Mouse (Mus musculus) heart, embryonic 16.5 days (tissue): ENCODE data around the gene Gm10577. TPM values are rescaled to one million over a fixed set of nuclear protein-coding genes. Genes with fewer than 3 reads are reported as not detected.
A peak's percentile ranks its signal among the peaks of the same experiment; 100 is the strongest.

Source experiments
- ATAC-seq: fragments of 200-750 bp; cut with Nextera tagmentation; replicated peaks from 2 replicates; pipeline ENCODE4 v1.8.0; 2017; ENCODE audit warnings: moderate number of reproducible peaks; ENCODE audit not compliant: insufficient read depth, low FRiP score; ENCODE audit errors: extremely low read depth
- H3K27ac ChIP-seq: fragments of 300-500 bp; sonication (generic); 2 replicates; pipeline ENCODE4 v1.5.1; 2014; ENCODE audit warnings: mild to moderate bottlenecking, low read length, control low read depth, moderate library complexity
- H3K27me3 ChIP-seq: fragments of 300-500 bp; sonication (generic); 2 replicates; pipeline ENCODE4 v1.6.1; 2014; ENCODE audit warnings: low read length, mixed read lengths; ENCODE audit not compliant: control insufficient read depth, insufficient read depth
- H3K36me3 ChIP-seq: fragments of 300-500 bp; sonication (generic); 2 replicates; pipeline ENCODE4 v1.6.1; 2014; ENCODE audit not compliant: control insufficient read depth, insufficient read depth
- H3K4me1 ChIP-seq: fragments of 300-500 bp; sonication (generic); 2 replicates; pipeline ENCODE4 v1.6.1; 2014; ENCODE audit warnings: low read length, mixed read lengths; ENCODE audit not compliant: control insufficient read depth, insufficient read depth
- H3K4me2 ChIP-seq: fragments of 300-500 bp; sonication (generic); 2 replicates; pipeline ENCODE4 v1.6.1; 2014; ENCODE audit warnings: low read depth, mild to moderate bottlenecking, control low read depth, low read length
- H3K4me3 ChIP-seq: fragments of 300-500 bp; sonication (generic); 2 replicates; pipeline ENCODE4 v1.5.1; 2014; ENCODE audit warnings: mild to moderate bottlenecking, control low read depth, low read length
- H3K9ac ChIP-seq: fragments of 300-500 bp; sonication (generic); 2 replicates; pipeline ENCODE4 v1.6.1; 2014; ENCODE audit warnings: low read length, control low read depth
- H3K9me3 ChIP-seq: fragments of 300-500 bp; sonication (generic); replicated peaks from 2 replicates; pipeline ENCODE4 v1.6.1; 2016; ENCODE audit warnings: low read length; ENCODE audit not compliant: control insufficient read depth
- WGBS: fragments of 180-500 bp; shearing (Covaris S2); extraction: QIAGEN DNeasy Blood & Tissue Kit; methylation state at CpG from one replicate; pipeline ENCODE4 v1.1.7; 2014; 5-methylcytosine and 5-hydroxymethylcytosine counted together
- polyA plus RNA-seq: library from polyadenylated mRNA; unstranded; fragments of >200 nt; fragmentation: Nextera tagmentation; extraction: Ambion mirVana; gene quantifications from 2 replicates; pipeline ENCODE4 v1.2.1, GENCODE M21; 2015

The Gm10577 gene
- not detected in 2 replicates for polyA plus RNA-seq

- Histone ChIP-seq H3K4me1 (no peaks in the 10 kb centered on the region), H3K9me3 (peaks cover 8% of the 10 kb centered on the region), H3K36me3 (no peaks in the 10 kb centered on the region), H3K27ac (no peak within 1 kb of the TSS), H3K9ac (no peak within 1 kb of the TSS), H3K4me2 (no peak within 1 kb of the TSS), H3K4me3 (no peak within 1 kb of the TSS), H3K27me3 (no peaks in the 10 kb centered on the region)
- WGBS, result 72% methylated on average over 4 of the region's 4 CpGs
- ATAC-seq, result no peak
Observed at GRCm38 (mm10) chr4:101020596-101020995, at the start of gene Gm10577. Gm10577 (minus strand) TSS chr4:101020696.

- Histone ChIP-seq H3K4me2 (peak overlapping the region; percentile 95), H3K9ac (peak overlapping the region; percentile 80), H3K36me3 (no peaks in the 10 kb centered on the region), H3K27ac (no peak overlapping the region), H3K4me3 (peak overlapping the region; percentile 72), H3K4me1 (0 out of 2 replicates have a peak, but pooled peaks cover 5% of the 10 kb centered on the region), H3K9me3 (no peaks in the 10 kb centered on the region), H3K27me3 (peaks cover 7% of the 10 kb centered on the region; the same call in 1 of the 2 replicates)
- WGBS, result 1% methylated on average over 55 of the region's 55 CpGs
- peak; percentile 46 for ATAC-seq
Observed at GRCm38 (mm10) chr4:101069154-101069971, 48.9 kb upstream of the Gm10577 start.

DNA sequence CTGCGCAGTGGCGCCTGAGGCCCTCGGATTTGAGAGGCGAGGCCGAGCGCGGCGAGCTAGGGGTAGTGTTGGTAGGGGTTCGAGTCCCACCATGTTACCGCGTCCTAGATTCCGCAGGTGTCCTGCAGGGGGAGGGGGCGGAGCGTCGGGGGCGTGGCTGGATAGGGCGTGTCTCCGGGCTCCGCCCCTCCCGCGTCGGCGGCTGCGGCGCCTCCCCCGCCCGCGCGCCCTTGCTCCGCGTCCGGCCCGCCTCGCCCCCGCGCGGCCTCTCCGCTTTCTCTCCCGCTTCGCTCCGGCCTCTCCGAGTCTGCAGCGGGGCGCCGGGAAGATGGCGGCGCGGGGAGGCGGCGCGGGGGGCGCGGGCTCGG is 48.3 kb upstream of the Gm10577 start, which contains the start of gene Raver2:
Gene Raver2, plus strand, starts transcription at position 198 of the 368 bp plus-strand sequence.
- Histone ChIP-seq H3K36me3 (no peaks in the 10 kb centered on the region), H3K4me1 (0 out of 2 replicates have a peak, but pooled peaks cover 5% of the 10 kb centered on the region), H3K9ac (peak within 1 kb of the TSS; percentile 80), H3K27ac (no peak within 1 kb of the TSS), H3K9me3 (no peaks in the 10 kb centered on the region), H3K27me3 (peaks cover 7% of the 10 kb centered on the region; the same call in 1 of the 2 replicates), H3K4me3 (peak within 1 kb of the TSS; percentile 72), H3K4me2 (peak within 1 kb of the TSS; percentile 95)
- 2% methylated on average over 47 of the region's 54 CpGs for WGBS
- ATAC-seq, result peak; percentile 88

DNA sequence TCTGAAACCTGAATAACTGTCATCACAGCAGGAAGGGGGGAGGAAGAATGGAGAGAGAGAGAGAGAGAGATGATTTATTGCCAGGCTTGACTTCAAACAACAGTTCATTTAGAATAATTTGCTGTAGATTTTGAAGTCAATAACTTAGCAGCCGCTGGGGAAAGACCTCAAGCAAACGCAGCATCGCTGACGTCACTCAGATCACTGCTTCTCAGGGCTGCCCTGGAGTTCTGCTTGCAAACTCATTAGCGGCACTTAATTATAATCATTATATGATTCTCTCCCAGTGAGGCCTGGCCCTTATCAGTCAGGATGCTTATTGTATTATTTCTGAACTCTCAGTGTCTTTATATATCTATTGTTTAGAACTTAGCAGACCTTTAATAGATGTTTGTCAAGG is 45.9 kb upstream of the Gm10577 start:
- H3K9me3 ChIP-seq, result no peaks in the 10 kb centered on the region
- no peaks in the 10 kb centered on the region for H3K36me3 ChIP-seq
- WGBS, result 63% methylated on average over 5 of the region's 5 CpGs
- H3K4me1 ChIP-seq, result 0 out of 2 replicates have a peak, but pooled peaks cover 5% of the 10 kb centered on the region
- no peak overlapping the region for H3K4me2 ChIP-seq
- no peak for ATAC-seq
- H3K27ac ChIP-seq, result no peak overlapping the region
- H3K4me3 ChIP-seq, result no peak overlapping the region
- H3K9ac ChIP-seq, result no peak overlapping the region
- peaks cover 7% of the 10 kb centered on the region; the same call in 1 of the 2 replicates for H3K27me3 ChIP-seq

DNA sequence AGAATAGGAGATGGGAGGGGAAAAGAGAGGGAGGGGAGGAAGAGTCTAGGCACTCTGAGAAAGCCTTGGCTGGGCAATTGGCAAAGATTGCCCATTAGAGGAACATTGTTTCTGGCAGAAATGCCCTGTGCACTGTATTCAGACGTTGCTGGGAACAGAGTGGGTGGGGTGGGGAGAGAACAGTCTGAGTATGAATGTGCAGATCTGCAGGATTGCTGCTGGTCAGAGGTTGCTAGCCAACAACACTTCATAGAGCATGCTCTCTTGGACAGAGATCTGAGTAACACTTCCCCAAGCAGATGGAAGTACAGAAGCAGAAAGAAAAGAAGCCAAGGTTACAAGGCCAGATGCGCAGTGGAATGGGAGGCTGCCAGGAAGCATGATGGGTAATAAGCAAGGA is 41.6 kb upstream of the Gm10577 start:
- WGBS, result 62% methylated on average over 2 of the region's 2 CpGs
- Histone ChIP-seq H3K9ac (no peak overlapping the region), H3K9me3 (no peaks in the 10 kb centered on the region), H3K27me3 (no peaks in the 10 kb centered on the region), H3K27ac (no peak overlapping the region), H3K4me2 (no peak overlapping the region), H3K4me1 (no peaks in the 10 kb centered on the region), H3K36me3 (no peaks in the 10 kb centered on the region), H3K4me3 (no peak overlapping the region)
- no peak for ATAC-seq

DNA sequence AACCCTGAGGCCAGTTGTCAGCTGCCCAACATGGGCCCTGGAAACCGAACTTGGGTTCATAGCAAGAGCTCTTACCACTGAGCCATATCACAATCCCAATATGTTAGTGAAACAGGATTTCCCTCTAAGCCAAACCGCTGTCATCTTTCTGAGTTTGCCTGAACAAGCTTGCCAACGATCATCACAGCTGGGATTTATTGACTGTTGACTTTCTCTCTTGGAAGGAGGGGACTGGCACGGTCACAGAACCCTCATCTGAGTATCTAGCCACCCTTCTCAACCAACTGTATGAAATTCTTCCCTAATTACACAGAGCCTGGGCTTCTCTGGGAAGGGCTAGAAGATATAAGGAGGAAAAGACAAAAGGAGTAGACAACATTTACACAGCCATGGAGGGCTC is 26.1 kb upstream of the Gm10577 start:
- H3K27ac ChIP-seq, result no peak overlapping the region
- WGBS, result 71% methylated on average over 4 of the region's 4 CpGs
- no peak overlapping the region for H3K9ac ChIP-seq
- no peaks in the 10 kb centered on the region for H3K9me3 ChIP-seq
- H3K4me2 ChIP-seq, result no peak overlapping the region
- no peak for ATAC-seq
- H3K4me3 ChIP-seq, result no peak overlapping the region
- H3K36me3 ChIP-seq, result no peaks in the 10 kb centered on the region
- no peaks in the 10 kb centered on the region for H3K27me3 ChIP-seq
- no peaks in the 10 kb centered on the region for H3K4me1 ChIP-seq

- Histone ChIP-seq H3K36me3 (no peaks in the 10 kb centered on the region), H3K9ac (no peak overlapping the region), H3K4me3 (no peak overlapping the region), H3K27me3 (no peaks in the 10 kb centered on the region), H3K4me2 (no peak overlapping the region), H3K27ac (no peak overlapping the region), H3K4me1 (no peaks in the 10 kb centered on the region), H3K9me3 (no peaks in the 10 kb centered on the region)
- ATAC-seq, result no peak
Observed at GRCm38 (mm10) chr4:101044149-101044548, 23.7 kb upstream of the Gm10577 start.

GRCm38 (mm10) chr4:101043691-101044090 is 23.2 kb upstream of the Gm10577 start:
- H3K36me3 ChIP-seq, result no peaks in the 10 kb centered on the region
- H3K4me2 ChIP-seq, result no peak overlapping the region
- H3K27me3 ChIP-seq, result no peaks in the 10 kb centered on the region
- no peak overlapping the region for H3K4me3 ChIP-seq
- no peak overlapping the region for H3K9ac ChIP-seq
- WGBS, result 76% methylated on average over 2 of the region's 2 CpGs
- no peak overlapping the region for H3K27ac ChIP-seq
- no peak for ATAC-seq
- no peaks in the 10 kb centered on the region for H3K4me1 ChIP-seq
- no peaks in the 10 kb centered on the region for H3K9me3 ChIP-seq

DNA sequence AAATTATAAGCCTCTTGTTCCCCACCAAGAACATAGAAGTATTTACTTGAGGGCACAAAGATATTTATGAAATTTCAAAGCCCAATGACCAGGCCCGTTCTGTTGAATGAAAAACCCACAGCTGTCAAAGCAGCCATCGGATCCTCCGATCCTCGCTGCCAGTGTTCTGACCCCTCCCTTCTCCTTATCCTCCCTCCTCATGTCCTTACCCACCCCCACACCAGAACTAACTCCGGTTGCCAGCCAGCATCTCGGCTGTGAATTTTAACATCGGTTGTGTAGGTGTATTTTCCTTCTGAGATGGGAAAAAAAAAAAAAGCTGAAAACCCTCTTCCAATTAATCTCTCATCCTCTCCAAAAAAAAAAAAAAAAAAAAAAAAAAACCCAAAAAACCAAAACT is 16.7 kb upstream of the Gm10577 start:
- Histone ChIP-seq H3K9me3 (no peaks in the 10 kb centered on the region), H3K4me1 (no peaks in the 10 kb centered on the region)

More for the DNA sequence above, 16.7 kb upstream of the Gm10577 start:
- Histone ChIP-seq H3K27ac (no peak overlapping the region), H3K27me3 (no peaks in the 10 kb centered on the region), H3K36me3 (no peaks in the 10 kb centered on the region), H3K4me3 (no peak overlapping the region), H3K9ac (no peak overlapping the region), H3K4me2 (no peak overlapping the region)
- ATAC-seq, result no peak
- WGBS, result 72% methylated on average over 7 of the region's 7 CpGs
